Mouse (Mus musculus): ENCODE measurements at regions not wholly inside any gene's neighbourhood (a gene's known extent, or its start where the extent isn't known, plus 50 kb on each side); places are given as distances from the start of the nearest gene placed in this dataset.

- no peak for DNase-seq
Observed at GRCm38 (mm10) chr2:11416122-11416521, 137.8 kb downstream of the Pfkfb3 start.

- no peak for DNase-seq
Observed at GRCm38 (mm10) chr2:11412521-11412920, 141.4 kb downstream of the Pfkfb3 start.

DNA sequence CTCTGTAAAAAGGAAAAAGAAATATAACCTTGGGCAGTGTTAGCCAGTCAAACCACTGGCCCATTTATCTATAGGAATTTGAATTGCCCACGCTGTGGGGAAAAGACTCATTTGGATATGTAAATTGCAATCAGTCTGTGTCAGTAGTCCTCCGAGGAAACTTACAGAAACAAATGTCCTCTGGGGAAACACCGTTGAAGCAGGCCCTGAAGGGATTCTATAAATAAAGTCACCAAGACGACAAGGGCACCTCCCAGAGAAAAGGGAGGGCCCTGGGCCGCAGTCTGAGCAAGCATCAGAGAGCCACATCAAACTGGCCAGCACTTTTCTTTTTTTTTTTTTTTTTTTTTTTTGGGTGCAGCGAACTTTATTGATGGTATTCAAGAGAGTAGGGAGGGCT, 145.4 kb downstream of the Pfkfb3 start:
- DNase-seq = no peak

DNA sequence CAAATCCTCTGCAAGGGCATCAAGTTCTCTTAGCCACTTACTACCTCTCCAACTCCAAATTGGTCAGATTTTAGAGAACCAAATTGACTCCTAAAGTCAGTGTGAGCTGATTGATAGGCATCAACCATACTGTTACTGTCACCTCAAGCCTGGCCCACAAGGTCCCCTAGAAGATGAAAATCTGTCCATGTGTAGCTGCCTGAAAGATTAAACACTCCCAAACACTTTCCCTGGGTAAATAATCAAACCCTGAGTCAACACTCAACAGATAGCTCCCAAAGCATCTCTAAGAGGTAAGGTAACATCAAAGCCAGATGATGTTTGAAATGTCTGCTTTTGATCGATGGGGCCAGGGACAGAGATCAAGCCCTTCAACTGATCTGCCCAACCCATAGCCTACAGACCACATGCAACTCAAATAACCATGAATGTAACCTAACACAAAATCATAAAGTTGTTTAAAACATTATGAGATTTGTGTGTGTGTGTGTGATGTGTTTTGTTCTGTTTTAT, 147.7 kb downstream of the Pfkfb3 start:
- DNase-seq = no peak

GRCm38 (mm10) chr2:11402218-11402848, 151.5 kb downstream of the Pfkfb3 start:
- DNase-seq = no peak

- DNase-seq = peak; percentile 53
Observed at GRCm38 (mm10) chr2:11399411-11399810, 154.5 kb downstream of the Pfkfb3 start.

DNA sequence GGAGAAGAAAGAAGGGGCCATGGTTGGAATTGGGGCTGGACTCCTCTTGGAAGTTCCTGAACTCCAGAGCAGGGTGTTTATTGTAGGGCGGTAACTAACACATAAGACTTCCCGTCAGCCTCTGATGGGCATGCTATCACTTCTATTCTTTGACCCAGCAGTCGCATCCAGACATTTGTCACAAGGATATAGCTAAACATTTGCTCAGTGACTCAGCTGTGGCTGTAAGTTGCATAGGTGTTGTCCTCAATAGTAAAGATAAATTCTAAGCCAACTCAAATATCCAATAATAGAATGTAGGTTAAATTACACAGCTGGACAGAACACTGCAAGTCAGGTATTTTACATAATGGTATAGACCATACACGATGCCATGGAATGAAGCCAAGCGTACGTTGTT, 154.9 kb downstream of the Pfkfb3 start:
- DNase-seq = no peak

- no peak for DNase-seq
Observed at GRCm38 (mm10) chr2:11398391-11398790, 155.5 kb downstream of the Pfkfb3 start.

GRCm38 (mm10) chr2:11396835-11397234, 157.0 kb downstream of the Pfkfb3 start:
- DNase-seq = no peak

GRCm38 (mm10) chr2:11394675-11395349, 159.1 kb downstream of the Pfkfb3 start:
- no peak for DNase-seq

- peak; percentile 75 for DNase-seq
Observed at GRCm38 (mm10) chr2:11391725-11392124, 162.2 kb downstream of the Pfkfb3 start.

GRCm38 (mm10) chr2:11390667-11391334, 163.1 kb downstream of the Pfkfb3 start:
- DNase-seq = no peak

- no peak for DNase-seq
Observed at GRCm38 (mm10) chr2:11387623-11388022, 166.3 kb downstream of the Pfkfb3 start.

GRCm38 (mm10) chr2:11383815-11384214, 170.1 kb downstream of the Pfkfb3 start:
- no peak for DNase-seq

DNA sequence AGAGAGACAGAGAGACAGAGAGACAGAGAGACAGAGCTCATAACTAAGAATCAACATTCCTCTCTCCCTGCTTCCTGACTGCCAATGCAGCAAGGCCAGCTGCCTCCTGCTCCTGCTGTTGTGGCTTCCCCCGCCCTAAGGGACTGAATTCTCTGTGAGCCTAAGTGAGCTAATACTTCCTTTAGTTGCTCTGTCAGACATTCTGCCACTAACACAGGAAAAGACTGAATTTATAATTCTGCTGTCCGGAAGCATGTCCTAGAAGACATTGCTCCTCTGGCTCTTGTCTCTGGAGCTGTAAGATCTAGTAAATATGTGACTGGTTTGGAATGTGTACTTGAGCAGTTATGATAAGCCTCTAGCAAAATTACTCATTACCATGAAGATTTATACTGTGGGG, 176.7 kb downstream of the Pfkfb3 start:
- no peak for DNase-seq

- DNase-seq = no peak
Observed at GRCm38 (mm10) chr2:11375726-11376454, 178.0 kb downstream of the Pfkfb3 start.

DNA sequence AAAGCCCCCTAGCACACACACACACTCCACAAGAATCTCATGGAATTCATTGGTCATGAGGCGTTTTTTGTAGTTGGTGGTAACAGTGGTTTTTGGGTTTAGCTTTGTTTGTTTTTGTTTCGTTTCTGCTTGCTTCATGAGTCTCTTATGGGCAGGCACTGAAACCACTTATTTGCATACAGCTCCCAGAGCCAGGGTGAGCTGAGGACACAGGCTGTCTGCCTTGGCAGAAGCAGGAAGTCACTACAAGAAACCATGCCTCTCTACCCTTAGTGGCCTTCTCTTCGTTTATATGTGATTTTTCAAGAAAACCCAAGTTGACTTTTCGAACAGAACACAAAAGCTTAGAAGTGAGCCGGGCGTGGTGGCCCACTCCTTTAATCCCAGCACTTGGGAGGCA, 178.8 kb downstream of the Pfkfb3 start:
- no peak for DNase-seq

DNA sequence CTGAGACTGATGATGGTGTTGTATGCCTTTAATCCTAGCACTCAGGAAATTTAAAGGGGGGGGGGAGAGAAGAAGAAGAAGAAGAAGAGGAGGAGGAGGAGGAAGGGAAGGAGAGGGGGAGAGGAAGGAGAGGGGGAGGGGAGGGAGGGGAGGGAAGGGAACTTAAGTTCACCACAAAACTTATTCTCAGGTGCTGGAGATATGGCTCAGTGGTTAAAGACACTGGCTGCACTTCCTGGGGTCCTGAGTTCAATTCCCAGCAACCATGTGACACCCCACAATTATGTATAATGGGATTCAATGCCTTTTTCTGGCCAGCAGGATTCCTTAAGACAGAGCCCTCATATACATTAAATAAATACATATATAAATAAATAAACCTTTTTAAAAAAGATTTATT, 183.6 kb downstream of the Pfkfb3 start:
- no peak for DNase-seq

DNA sequence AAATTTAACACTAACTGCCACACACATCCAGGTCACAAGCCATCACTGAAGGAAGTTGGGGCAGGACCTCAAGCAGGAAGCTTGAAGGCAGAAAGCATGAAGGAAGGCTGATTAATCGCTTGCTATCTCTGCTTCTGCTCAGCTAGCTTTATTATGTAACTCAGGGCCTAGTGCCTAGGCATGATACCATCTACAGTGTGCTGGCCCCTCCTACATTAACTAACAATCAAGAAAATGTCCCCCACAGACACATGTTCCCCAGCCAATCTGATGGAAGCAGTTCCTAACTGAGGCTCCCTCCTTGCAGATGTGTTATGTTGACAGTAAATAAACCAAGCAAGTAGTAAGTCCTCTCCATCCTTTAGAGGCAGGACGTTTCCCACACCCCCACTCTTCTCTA, 186.6 kb downstream of the Pfkfb3 start:
- no peak for DNase-seq

- no peak for DNase-seq
Observed at GRCm38 (mm10) chr2:11365815-11366214, 188.1 kb downstream of the Pfkfb3 start.

GRCm38 (mm10) chr2:11365371-11365770, 188.5 kb downstream of the Pfkfb3 start:
- DNase-seq = peak; percentile 28

GRCm38 (mm10) chr2:11364111-11364510, 189.8 kb downstream of the Pfkfb3 start:
- DNase-seq = no peak

DNA sequence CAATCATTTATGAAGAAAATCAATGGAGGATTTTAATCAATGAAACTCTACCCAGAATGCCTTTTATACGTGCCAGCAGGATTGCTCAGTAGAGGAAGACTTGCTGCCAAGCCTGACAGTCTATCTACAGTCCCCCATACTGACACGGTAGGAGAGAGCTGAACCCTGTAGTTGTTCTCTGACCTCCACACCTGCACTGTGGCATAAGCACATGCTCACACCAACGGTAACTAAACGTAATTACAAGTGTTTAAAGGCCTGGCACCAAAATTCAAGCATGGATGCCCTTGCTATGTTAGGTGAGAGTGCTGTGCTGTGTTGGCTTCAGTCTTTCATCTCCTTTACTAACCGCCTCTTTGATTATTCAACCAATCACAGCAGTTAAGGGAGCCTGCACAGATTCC, 190.8 kb downstream of the Pfkfb3 start:
- peak; percentile 11 for DNase-seq
